Mouse (Mus musculus) cerebellum, adult 9-10 months (tissue): ENCODE measurements around the gene Adgrv1.

Experiments
- DNase-seq: peaks from one replicate; pipeline ENCODE4 v3.0.0; 2022

Adgrv1 gene

GRCm38 (mm10) chr13:81133336-81133735 lies 499.6 kb downstream of the Adgrv1 start:
- no peak for DNase-seq

DNA sequence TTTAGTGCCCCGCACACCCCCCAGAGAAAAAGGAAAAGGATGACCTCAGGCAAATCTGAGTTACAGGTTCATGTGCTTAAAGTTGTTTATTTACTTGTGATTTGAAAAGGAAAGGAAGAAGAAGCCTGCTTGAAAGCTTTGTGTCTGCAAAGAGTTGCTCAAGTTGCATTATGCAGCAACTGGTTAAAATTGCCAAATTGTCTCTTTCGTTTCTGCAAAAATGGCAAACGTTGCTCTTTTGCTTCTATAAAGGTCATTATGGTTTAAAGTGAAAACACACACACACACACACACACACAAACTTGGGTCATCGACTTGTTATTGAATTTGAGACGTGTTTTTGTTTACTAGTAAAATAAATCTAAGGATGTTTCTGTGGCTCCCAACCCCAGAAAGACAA lies 500.3 kb downstream of the Adgrv1 start:
- no peak for DNase-seq

- DNase-seq = no peak
Observed at GRCm38 (mm10) chr13:81131860-81132259, 501.1 kb downstream of the Adgrv1 start.

DNA sequence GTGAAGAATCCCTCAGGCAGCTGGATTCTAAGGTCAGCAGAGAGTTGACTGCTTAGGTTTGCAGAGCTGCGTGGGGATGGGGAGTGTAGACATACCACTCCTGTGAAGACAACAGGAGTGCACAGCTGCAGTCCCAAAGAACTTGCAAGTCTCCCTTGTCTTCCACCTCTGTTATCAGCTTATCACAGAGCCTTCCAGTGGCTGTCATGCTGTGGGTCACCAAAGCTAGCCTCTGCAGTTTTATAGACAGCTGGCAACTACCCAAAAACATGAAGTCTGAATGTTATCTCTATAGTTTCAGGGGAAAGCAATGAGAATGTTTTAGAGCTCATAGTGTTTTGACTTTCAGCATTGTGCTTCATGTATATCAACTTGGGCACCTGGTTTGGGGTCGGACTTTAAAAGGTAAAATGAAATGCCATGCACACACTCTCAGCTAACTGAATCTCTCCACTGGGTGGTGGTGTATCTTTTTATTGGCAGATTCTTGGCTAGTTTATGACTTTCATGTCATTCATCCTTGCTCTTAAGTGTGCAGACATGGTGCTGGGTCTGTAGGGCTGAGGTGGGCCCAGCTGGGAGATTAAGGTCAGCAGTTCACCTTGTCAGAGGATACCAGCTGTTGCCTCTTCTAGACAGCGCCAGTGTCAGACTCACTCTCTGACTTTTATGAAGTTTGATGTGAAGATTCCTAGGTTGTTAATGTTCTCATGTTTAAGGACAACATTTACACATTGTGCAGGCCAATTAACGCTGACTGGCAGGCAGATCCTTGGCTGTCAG lies 502.0 kb downstream of the Adgrv1 start:
- no peak for DNase-seq

GRCm38 (mm10) chr13:81125846-81126245 lies 507.1 kb downstream of the Adgrv1 start:
- DNase-seq = no peak

- no peak for DNase-seq
Observed at GRCm38 (mm10) chr13:81122238-81122637, 510.7 kb downstream of the Adgrv1 start.

DNA sequence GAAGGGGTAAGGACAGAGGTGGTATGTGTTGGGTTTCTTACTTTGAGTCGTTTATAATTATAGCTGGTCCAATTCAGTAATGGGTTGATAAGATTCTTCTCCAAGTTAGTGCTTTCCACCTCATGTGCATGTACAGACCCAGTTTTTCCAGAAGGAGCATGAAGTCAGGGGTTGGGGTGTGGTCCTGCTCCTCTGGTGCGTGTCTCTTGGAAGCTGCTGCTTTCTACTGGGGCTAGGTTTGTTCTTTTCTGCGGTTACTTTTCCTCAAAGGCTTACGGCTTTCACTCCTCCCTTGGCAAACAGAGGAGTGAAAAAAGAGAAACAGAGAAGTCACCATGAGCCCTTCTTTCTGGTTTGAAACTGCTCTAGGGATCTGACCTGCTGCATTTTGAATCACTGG lies 522.5 kb downstream of the Adgrv1 start:
- DNase-seq = no peak

GRCm38 (mm10) chr13:81109676-81110075 lies 523.3 kb downstream of the Adgrv1 start:
- DNase-seq = no peak

GRCm38 (mm10) chr13:81108526-81109302 lies 524.2 kb downstream of the Adgrv1 start:
- no peak for DNase-seq

GRCm38 (mm10) chr13:81107436-81107835 lies 525.5 kb downstream of the Adgrv1 start:
- DNase-seq = no peak

GRCm38 (mm10) chr13:81103794-81104193 lies 529.2 kb downstream of the Adgrv1 start:
- DNase-seq = no peak

- DNase-seq = no peak
Observed at GRCm38 (mm10) chr13:81096424-81096823, 536.5 kb downstream of the Adgrv1 start.

- no peak for DNase-seq
Observed at GRCm38 (mm10) chr13:81094513-81094912, 538.4 kb downstream of the Adgrv1 start.

DNA sequence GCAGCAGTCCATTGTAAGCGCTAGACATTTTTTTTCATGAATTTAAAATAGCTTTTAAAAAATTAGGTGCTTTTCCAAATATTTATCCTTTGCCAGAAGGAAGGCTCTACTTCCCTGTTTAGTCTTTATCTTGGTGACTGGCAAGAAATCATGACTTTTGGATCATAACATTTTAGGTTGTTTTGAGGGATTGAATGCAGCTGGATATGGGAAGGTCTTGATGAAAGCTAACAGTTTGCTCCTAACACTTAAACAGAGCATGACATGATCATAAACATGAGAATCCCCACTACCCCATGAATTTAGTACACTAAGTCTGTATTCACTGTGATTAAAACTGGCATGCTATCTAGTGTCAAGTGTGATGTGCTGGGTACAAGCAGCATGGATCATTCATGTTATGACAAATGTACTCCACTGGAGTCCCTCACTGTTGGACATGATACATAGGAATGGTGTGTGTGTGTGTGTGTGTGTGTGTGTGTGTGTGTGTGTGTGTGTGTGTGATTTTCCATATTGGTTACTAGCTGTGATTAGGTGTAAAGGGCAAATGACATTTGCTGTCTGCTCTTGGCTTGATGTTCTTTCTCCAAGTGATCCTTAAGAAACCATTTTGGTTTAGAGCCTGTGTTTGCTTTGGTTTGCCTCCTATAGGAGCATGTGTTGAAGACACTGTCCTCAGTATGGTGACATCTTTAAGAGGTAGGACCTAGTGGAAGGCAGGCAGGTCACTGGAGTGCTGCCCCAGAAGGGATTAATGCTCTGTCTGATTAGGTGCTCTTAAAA lies 542.7 kb downstream of the Adgrv1 start:
- no peak for DNase-seq

DNA sequence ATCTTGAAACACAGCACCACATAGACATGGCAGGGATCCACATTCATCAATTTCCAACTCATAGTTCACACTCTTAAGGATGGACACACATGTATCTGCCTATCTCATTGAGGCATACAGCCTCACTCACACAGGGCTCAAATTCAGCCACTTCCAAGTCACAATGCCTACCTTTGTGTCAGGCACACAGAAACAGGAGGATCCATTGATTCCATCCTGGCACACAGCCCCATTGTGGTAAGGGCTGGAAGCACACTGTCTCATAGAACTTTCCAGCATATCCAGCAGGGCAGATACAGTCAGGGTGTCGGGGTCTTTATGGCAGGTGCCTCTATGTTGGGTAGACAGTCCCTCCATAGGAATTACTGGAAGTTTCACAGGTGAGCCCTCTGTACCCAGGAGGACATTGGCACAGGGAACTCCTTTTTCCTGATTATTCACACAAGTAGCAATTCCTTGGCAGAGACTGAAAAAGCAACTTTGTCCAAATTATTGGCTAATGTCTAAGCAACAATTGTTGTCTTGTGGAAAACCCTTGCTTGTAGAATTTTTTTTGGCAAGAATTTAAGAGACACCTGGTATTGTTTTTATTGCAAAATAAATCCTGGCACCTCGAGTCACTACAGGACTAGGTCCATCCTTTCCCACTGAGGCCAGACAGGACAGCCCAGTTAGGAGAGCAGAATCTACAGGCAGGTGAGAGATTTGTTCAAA lies 545.8 kb downstream of the Adgrv1 start:
- DNase-seq = no peak

GRCm38 (mm10) chr13:81072214-81072613 lies 560.7 kb downstream of the Adgrv1 start:
- no peak for DNase-seq

DNA sequence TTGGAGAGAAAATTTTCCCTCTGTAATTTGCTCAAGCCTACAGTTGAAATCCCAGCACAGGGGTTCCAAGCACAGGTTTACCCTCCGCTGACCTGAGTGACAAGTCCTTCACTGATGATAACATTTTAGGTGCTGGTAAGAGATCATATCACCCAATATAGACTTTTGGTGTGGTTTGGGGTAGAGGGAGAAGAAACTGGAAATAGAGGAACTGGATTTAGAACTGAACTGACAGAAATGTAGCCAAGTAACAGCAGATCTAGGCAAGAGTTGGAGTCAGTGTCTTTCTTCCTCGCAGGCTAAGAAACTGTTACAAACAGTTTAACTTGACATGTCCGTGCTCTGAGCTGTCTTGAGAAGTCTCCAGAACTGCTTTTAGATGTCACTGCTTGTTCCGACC lies 581.5 kb downstream of the Adgrv1 start:
- no peak for DNase-seq

- DNase-seq = no peak
Observed at GRCm38 (mm10) chr13:81050911-81051310, 582.0 kb downstream of the Adgrv1 start.

DNA sequence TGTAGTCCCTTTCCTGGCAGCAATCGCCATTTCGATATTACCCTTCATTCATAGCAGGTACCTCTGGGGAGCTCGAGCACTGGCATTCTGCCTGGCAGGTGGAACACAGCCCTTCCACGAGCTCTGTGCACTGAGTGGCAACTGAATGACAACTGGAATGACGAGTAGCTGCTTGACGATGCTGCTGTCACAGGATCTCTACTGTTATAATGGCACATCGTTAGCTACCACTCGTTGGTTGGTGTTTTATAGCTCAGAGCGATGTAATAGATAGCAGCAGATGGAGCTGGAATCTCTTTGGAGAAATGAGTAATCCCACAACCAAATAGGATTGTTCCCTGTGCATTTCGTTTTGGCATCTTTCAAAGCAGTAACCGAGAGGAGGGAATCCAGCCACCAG lies 587.6 kb downstream of the Adgrv1 start:
- DNase-seq = no peak
